Mouse (Mus musculus) kidney, embryonic 14.5 days (tissue): ENCODE measurements around the gene Htr3b. TPM values are rescaled to one million over a fixed set of nuclear protein-coding genes. Genes with fewer than 3 reads are reported as not detected.

Experiments
- ATAC-seq: fragments of 200-750 bp; cut with Nextera tagmentation; 2 replicates; pipeline ENCODE4 v1.8.0; 2017; ENCODE audit warnings: moderate number of reproducible peaks, mild to moderate bottlenecking, moderate TSS enrichment, moderate library complexity; ENCODE audit not compliant: low FRiP score, low TSS enrichment
- H3K27ac ChIP-seq: fragments of 300-500 bp; sonication (generic); 2 replicates; pipeline ENCODE4 v1.5.1; 2014; ENCODE audit warnings: low read depth, mild to moderate bottlenecking, low read length, moderate library complexity, mixed read lengths
- H3K27me3 ChIP-seq: fragments of 300-500 bp; sonication (generic); 2 replicates; pipeline ENCODE4 v1.6.1; 2014; ENCODE audit warnings: mild to moderate bottlenecking, low read length; ENCODE audit not compliant: control insufficient read depth, insufficient read depth
- H3K36me3 ChIP-seq: fragments of 300-500 bp; sonication (generic); 2 replicates; pipeline ENCODE4 v1.6.1; 2014; ENCODE audit warnings: low read length, mixed read lengths; ENCODE audit not compliant: control insufficient read depth, insufficient read depth
- H3K4me1 ChIP-seq: fragments of 300-500 bp; sonication (generic); 2 replicates; pipeline ENCODE4 v1.6.1; 2014; ENCODE audit warnings: low read length, mixed read lengths; ENCODE audit not compliant: control insufficient read depth, insufficient read depth
- H3K4me2 ChIP-seq: fragments of 300-500 bp; sonication (generic); replicated peaks from 2 replicates; pipeline ENCODE4 v1.6.1; 2014; ENCODE audit warnings: low read depth, mild to moderate bottlenecking, low read length
- H3K4me3 ChIP-seq: fragments of 300-500 bp; sonication (generic); 2 replicates; pipeline ENCODE4 v1.5.1; 2014; ENCODE audit warnings: mild to moderate bottlenecking, low read length
- H3K9ac ChIP-seq: fragments of 300-500 bp; sonication (generic); 2 replicates; pipeline ENCODE4 v1.6.1; 2014; ENCODE audit warnings: low read depth, mild to moderate bottlenecking, low read length, moderate library complexity
- H3K9me3 ChIP-seq: fragments of 300-500 bp; sonication (generic); 2 replicates; pipeline ENCODE4 v1.6.1; 2016; ENCODE audit warnings: low read length; ENCODE audit not compliant: control insufficient read depth
- WGBS: fragments of 180-500 bp; shearing (Covaris S2); extraction: QIAGEN DNeasy Blood & Tissue Kit; methylation state at CpG from one replicate; pipeline ENCODE4 v1.1.7; 2014; 5-methylcytosine and 5-hydroxymethylcytosine counted together
- polyA plus RNA-seq: library from polyadenylated mRNA; unstranded; fragments of >200 nt; fragmentation: Nextera tagmentation; extraction: Ambion mirVana; gene quantifications from 2 replicates; pipeline ENCODE4 v1.2.1, GENCODE M21; 2014

The Htr3b gene
- polyA plus RNA-seq, 1 experiment from 2014 or later: not detected

- Histone ChIP-seq H3K4me2 (peak overlapping the region; percentile 24), H3K4me1 (0 out of 2 replicates have a peak, but pooled peaks cover 3% of the 10 kb centered on the region), H3K27ac (no peak overlapping the region), H3K36me3 (no peaks in the 10 kb centered on the region), H3K4me3 (peak overlapping the region; percentile 4; the same call in 1 of the 2 replicates), H3K9ac (no peak overlapping the region), H3K9me3 (no peaks in the 10 kb centered on the region), H3K27me3 (no peaks in the 10 kb centered on the region; the same call in 1 of the 2 replicates)
- no peak for ATAC-seq
- 17% methylated on average over 12 of the region's 12 CpGs for WGBS
These were observed 3.5 kb downstream of the Htr3b start for GRCm38 (mm10) chr9:48961314-48961713.

GRCm38 (mm10) chr9:48947565-48947964, 17.2 kb downstream of the Htr3b start:
- H3K36me3 ChIP-seq: no peaks in the 10 kb centered on the region
- no peak overlapping the region for H3K27ac ChIP-seq
- ATAC-seq: no peak
- no peak overlapping the region for H3K9ac ChIP-seq
- H3K4me2 ChIP-seq: no peak overlapping the region
- H3K4me1 ChIP-seq: no peaks in the 10 kb centered on the region
- no peaks in the 10 kb centered on the region for H3K9me3 ChIP-seq
- H3K27me3 ChIP-seq: no peaks in the 10 kb centered on the region
- 92% methylated on average over 4 of the region's 4 CpGs for WGBS
- H3K4me3 ChIP-seq: no peak overlapping the region

- Histone ChIP-seq H3K9ac (no peak overlapping the region), H3K9me3 (no peaks in the 10 kb centered on the region), H3K27ac (no peak overlapping the region), H3K4me3 (no peak overlapping the region), H3K4me1 (no peaks in the 10 kb centered on the region), H3K36me3 (no peaks in the 10 kb centered on the region), H3K4me2 (no peak overlapping the region), H3K27me3 (no peaks in the 10 kb centered on the region)
- ATAC-seq: no peak
- 88% methylated on average over 1 of the region's 1 CpGs for WGBS
These were observed 22.4 kb downstream of the Htr3b start for GRCm38 (mm10) chr9:48942349-48942748.

- no peaks in the 10 kb centered on the region; the same call in 1 of the 2 replicates for H3K4me1 ChIP-seq
- H3K27ac ChIP-seq: no peak overlapping the region
- H3K4me3 ChIP-seq: no peak overlapping the region
- ATAC-seq: no peak
- H3K27me3 ChIP-seq: peaks cover 6% of the 10 kb centered on the region; the same call in 1 of the 2 replicates
- H3K9ac ChIP-seq: no peak overlapping the region
- WGBS: 78% methylated on average over 5 of the region's 5 CpGs
- H3K36me3 ChIP-seq: no peaks in the 10 kb centered on the region
- H3K9me3 ChIP-seq: no peaks in the 10 kb centered on the region
- H3K4me2 ChIP-seq: no peak overlapping the region
These were observed 35.4 kb downstream of the Htr3b start for GRCm38 (mm10) chr9:48929436-48929835.

- no peak for ATAC-seq
- Histone ChIP-seq H3K4me3 (no peak overlapping the region), H3K4me2 (no peak overlapping the region), H3K27me3 (peaks cover 6% of the 10 kb centered on the region; the same call in 1 of the 2 replicates), H3K27ac (no peak overlapping the region), H3K9me3 (no peaks in the 10 kb centered on the region), H3K9ac (no peak overlapping the region), H3K36me3 (no peaks in the 10 kb centered on the region), H3K4me1 (no peaks in the 10 kb centered on the region; the same call in 1 of the 2 replicates)
- WGBS: 55% methylated on average over 3 of the region's 3 CpGs
These were observed 36.0 kb downstream of the Htr3b start for GRCm38 (mm10) chr9:48928781-48929180.

- Histone ChIP-seq H3K9me3 (no peaks in the 10 kb centered on the region), H3K9ac (no peak overlapping the region), H3K4me3 (no peak overlapping the region), H3K4me1 (no peaks in the 10 kb centered on the region), H3K36me3 (no peaks in the 10 kb centered on the region), H3K27ac (no peak overlapping the region), H3K27me3 (no peaks in the 10 kb centered on the region), H3K4me2 (no peak overlapping the region)
- no peak for ATAC-seq
- WGBS: 80% methylated on average over 18 of the region's 18 CpGs
These were observed 48.6 kb downstream of the Htr3b start for GRCm38 (mm10) chr9:48916011-48916788.

- Histone ChIP-seq H3K9ac (no peak within 1 kb of the TSS), H3K27me3 (no peaks in the 10 kb centered on the region), H3K4me2 (0 out of 2 replicates have a peak within 1 kb of the TSS, but pooled peaks have one; percentile 22), H3K9me3 (no peaks in the 10 kb centered on the region), H3K4me3 (no peak within 1 kb of the TSS), H3K27ac (no peak within 1 kb of the TSS), H3K4me1 (peaks cover 5% of the 10 kb centered on the region), H3K36me3 (no peaks in the 10 kb centered on the region)
- ATAC-seq: peak; percentile 57
- 3% methylated on average over 9 of the region's 9 CpGs for WGBS
These were observed 53.8 kb downstream of the Htr3b start, which contains the start of gene Htr3a for GRCm38 (mm10) chr9:48910885-48911537. Gene Htr3a (minus strand): TSS chr9:48911099.

GRCm38 (mm10) chr9:48904421-48904820, 60.4 kb downstream of the Htr3b start:
- Histone ChIP-seq H3K4me2 (no peak overlapping the region), H3K4me1 (no peaks in the 10 kb centered on the region), H3K27me3 (no peaks in the 10 kb centered on the region), H3K27ac (no peak overlapping the region), H3K9ac (no peak overlapping the region), H3K4me3 (no peak overlapping the region), H3K36me3 (no peaks in the 10 kb centered on the region), H3K9me3 (no peaks in the 10 kb centered on the region)
- 51% methylated on average over 5 of the region's 5 CpGs for WGBS
- no peak for ATAC-seq

GRCm38 (mm10) chr9:48903766-48904165, 61.0 kb downstream of the Htr3b start:
- Histone ChIP-seq H3K9me3 (no peaks in the 10 kb centered on the region), H3K36me3 (no peaks in the 10 kb centered on the region), H3K4me1 (no peaks in the 10 kb centered on the region), H3K4me3 (no peak overlapping the region), H3K27me3 (no peaks in the 10 kb centered on the region), H3K9ac (no peak overlapping the region), H3K27ac (no peak overlapping the region), H3K4me2 (no peak overlapping the region)
- no peak for ATAC-seq
- WGBS: 63% methylated on average over 2 of the region's 2 CpGs
